Mouse (Mus musculus): Measurements from ENCODE around the gene Bricd5. TPM values are rescaled to one million over a fixed set of nuclear protein-coding genes. Genes with fewer than 3 reads are reported as not detected.
A peak's percentile ranks its signal among the peaks of the same experiment; 100 is the strongest.
"Not testable (repeated sequence)": the region's sequence is repeated elsewhere in the genome, so short reads cannot be mapped to it uniquely, and the experiment has no call there.

Bricd5 gene
- 0.85 and 0.95 TPM in 2 replicates for total RNA-seq (2021)
- long read RNA-seq, result 0 reads

DNA sequence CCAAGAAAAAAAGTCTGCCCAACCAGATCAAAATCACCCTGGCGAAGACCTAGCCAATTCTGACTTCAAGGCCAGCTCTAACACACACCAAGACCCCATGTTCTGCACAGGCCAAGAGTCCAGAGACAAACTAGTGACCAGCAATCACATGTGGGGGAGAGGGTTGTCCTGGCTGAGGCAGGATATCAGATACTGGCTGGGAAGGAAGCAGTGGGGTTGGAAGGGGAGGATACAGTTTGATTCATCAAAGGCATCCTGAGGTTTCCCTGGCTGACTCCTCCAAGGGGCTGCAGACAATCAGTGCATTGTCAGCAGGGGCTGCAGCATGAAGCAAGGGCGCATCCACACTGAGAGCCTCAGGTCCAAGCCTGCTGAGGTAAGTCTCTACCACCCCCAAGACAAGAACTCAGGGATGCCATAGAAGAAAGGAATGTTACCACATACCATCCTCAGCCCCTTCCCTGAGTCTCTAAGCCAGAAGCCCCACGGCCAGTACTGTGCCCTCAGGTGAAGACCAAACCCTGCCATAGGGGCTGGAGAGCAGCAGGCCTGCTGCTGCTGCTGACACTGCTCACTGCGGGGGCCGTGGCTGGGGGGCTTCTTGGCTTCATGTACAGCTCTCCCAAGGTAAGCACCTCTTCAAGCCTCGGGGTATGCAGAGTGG lies at the start of gene Bricd5:
Gene Bricd5 (plus strand): TSS at position 273 of the 664 bp plus-strand sequence.
- no peak for DNase-seq

DNA sequence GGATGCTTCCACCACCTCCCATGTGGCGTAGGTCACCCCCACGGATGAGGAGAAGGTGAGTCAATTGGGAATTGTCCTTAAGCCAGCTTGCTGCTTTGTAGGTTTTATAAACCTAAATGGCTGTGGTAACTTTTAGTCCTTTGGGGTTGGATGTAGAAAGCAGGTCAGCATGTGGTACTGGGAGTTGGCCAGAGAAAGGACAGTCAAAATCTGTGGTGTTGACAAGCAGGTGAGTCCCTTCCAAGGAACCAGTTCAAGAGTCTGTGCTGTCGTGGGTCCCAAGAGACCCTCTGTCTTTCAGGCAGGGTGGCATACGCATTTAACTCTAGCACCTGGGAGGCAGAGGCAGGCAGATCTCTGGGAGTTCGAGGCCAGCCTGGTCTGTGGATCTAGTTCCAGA lies 49.2 kb upstream of the Bricd5 start:
- DNase-seq, result no peak

DNA sequence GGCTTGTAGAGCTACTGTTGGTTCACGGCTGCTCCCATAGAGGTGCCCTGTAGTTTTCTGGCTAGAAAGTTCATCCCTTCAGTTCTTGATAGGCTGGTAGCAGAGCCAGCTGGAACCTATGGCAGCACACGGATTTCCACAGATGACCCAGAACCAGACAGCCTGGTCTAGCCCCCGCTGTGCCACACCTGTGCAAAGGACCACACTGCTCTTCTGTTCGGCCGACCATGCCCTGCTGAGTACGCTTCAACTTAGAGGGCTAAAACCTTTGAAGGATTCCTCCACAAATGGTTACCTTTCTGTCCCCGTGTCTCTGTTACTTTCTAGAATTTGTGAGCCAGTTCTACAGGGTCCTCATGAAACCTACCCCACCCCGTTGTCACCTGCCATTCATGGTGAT lies 48.4 kb upstream of the Bricd5 start:
- DNase-seq, result not testable (repeated sequence)

DNA sequence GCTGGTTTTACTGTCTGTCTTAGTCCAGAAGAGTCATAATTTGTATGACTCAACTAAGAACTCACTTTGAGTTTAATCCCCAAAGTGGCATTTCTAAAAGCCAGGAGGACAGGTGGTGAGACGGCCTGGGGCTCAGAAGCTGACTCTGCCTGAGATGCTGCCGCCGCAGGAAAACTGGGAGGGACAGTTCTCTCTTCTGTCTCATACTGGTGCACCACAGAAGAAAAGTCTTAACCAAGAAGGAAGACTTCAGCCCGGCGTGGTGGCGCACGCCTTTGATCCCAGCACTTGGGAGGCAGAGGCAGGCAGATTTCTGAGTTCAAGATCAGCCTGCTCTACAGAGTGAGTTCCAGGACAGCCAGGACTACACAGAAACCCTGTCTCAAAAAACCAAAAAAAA lies 47.8 kb upstream of the Bricd5 start:
- DNase-seq, result no peak

GRCm38 (mm10) chr17:24426471-24427169 lies 47.1 kb upstream of the Bricd5 start, which contains the start of gene Eci1:
Eci1 (plus strand) TSS chr17:24426641.
- DNase-seq, result peak; percentile 98

GRCm38 (mm10) chr17:24427170-24427557 lies 46.5 kb upstream of the Bricd5 start:
- no peak for DNase-seq

- no peak for DNase-seq
These were observed 44.3 kb upstream of the Bricd5 start for GRCm38 (mm10) chr17:24429201-24429983.

GRCm38 (mm10) chr17:24437016-24437415 lies 36.7 kb upstream of the Bricd5 start:
- DNase-seq, result no peak

GRCm38 (mm10) chr17:24440377-24440776 lies 33.3 kb upstream of the Bricd5 start:
- DNase-seq, result no peak

DNA sequence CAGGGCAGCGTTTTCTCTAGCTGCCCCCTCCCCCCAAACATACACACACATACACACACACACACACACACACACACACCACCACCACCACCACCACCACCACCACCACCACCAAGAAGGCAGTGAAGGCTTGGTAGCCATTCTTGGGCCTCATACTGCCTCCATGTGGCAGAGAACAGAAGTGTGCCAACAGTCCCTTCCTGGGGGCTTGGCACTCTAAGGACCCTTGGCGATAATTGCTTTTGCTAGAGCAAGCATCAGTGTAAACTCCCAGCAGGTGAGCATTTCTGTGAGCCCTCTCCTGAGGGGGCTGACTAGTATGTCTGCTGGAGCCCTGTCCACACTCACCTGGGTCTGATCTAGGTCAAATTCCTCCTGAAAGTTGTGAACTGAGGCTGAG lies 32.5 kb upstream of the Bricd5 start:
- no peak for DNase-seq

GRCm38 (mm10) chr17:24442107-24442506 lies 31.6 kb upstream of the Bricd5 start:
- no peak for DNase-seq

GRCm38 (mm10) chr17:24442632-24443155 lies 31.0 kb upstream of the Bricd5 start, which contains the start of gene Dnase1l2:
Dnase1l2 (minus strand) TSS chr17:24443105.
- DNase-seq, result no peak

- DNase-seq, result no peak
These were observed 30.3 kb upstream of the Bricd5 start for GRCm38 (mm10) chr17:24443409-24443808.

- no peak for DNase-seq
These were observed 27.1 kb upstream of the Bricd5 start for GRCm38 (mm10) chr17:24446590-24446989.

DNA sequence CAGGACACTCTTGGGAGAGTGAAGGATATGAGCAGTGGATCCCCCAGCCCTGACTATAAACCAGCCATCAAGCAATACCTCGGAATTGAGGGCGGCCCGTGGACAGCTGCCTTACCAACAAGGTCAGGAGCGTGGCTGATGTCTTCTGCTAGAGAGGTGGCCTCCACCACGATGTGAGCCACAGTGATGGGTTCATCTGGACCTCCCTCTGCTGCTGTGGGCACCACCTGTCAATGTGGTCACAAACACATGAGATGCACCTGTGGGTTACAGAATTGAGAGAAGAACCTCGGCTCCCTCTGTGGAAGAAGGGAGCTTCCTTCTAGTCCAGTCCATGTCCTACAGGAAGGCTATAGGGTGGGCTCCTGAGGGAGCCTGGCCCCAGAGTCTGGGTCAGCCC lies 24.2 kb upstream of the Bricd5 start:
- no peak for DNase-seq

- DNase-seq, result no peak
These were observed 22.5 kb upstream of the Bricd5 start for GRCm38 (mm10) chr17:24451220-24451619.

GRCm38 (mm10) chr17:24453372-24453771 lies 20.3 kb upstream of the Bricd5 start:
- DNase-seq, result no peak

GRCm38 (mm10) chr17:24454218-24454755 lies 19.4 kb upstream of the Bricd5 start:
- no peak for DNase-seq

DNA sequence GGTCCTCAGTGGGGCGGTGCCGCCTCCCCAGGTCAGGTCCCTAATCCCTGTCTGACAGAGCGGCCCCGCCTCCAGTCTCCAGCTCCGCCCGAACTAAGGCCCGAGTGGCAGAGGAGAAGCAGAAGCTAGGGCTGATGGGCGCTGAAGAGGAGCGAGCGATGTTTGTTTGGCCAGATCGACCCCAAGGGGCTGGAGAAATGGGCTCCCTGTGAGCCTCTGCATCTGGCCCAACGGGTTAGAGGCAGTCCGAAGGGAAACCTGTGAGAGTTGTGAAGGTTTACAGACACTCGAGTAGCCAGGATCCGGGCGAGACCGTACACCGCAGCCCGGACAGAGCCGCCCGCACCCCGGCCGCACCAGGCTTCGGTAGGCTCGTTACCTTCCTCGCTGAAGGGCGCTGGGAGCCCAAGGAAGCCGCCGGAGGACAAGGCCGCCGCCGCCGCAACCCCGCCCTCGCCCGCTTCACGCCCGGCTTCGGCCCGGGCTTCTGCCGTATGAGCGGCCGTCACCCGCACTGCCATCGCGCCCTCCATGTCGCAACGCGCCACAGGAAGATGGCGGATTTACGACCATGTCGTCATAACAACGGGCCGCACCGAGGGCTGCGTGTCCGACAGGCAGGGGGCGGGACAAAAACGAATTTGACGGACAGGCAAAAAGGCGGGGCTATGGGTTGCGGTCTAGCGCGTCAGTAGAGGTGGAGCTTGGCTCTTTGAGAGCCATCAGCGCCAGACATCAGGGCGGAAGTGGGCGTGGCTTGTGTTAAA lies 18.7 kb upstream of the Bricd5 start:
- peak; percentile 98 for DNase-seq

DNA sequence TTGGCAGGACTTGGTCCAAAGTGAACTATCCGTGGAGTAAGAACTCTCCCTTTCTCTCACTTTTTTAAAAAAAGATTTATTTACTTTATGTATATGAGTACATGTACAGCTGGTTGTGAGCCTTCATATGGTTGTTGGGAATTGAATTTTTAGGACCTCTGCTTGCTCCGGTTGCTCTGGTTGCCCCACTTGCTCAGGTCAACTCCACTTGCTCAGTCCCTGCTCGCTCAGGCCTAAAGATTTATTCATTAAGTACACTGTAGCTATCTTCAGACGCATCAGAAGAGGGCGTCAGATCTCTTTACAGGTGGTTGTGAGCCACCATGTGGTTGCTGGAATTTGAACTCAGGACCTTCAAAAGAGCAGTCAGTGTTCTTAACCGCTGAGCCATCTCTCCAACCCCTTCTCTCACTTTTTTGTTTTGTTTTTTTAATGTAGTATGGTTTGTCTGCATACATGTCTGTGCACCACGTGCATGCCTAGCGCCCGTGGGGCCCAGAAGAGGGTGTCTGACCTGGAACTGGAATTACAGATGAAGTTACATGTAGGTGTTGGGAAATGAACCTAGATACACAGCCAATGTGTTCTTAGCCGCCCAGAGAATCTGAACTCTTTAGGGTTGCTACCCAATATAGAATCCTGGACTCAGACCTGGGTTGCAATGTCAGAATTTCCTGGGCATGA lies 18.0 kb upstream of the Bricd5 start:
- not testable (repeated sequence) for DNase-seq

DNA sequence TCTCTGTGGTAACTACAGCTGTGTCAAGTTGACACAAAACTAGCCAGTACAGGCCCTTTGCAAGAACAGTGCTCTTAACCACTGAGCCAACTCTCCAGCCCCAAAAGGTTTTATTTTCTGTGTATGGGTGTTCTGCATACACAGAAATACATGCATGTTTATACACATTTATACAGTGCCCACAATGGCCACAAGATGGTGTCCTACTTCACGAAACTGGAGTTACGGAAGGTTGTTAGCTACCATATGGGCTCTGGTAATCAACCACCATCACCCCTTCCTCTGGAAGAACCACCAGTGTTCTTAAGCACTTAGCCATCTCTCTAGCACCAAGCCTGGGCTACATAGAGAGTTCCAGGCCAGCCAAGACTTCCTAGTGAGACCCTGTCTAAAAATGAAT lies 12.1 kb upstream of the Bricd5 start:
- DNase-seq, result no peak

Measured in adrenal gland, postnatal 25 days (tissue).